Mouse (Mus musculus) bone marrow macrophage, adult 2 months (primary cell): ENCODE data around the gene Spert. TPM values are rescaled to one million over a fixed set of nuclear protein-coding genes. Genes with fewer than 3 reads are reported as not detected.

Experiments
- H3K27ac ChIP-seq: 2 replicates; pipeline ENCODE4 v1.5.1; 2012; ENCODE audit warnings: low read depth, low read length; ENCODE audit not compliant: insufficient read depth
- H3K4me1 ChIP-seq: 2 replicates; pipeline ENCODE4 v1.6.1; 2012; ENCODE audit warnings: low read length; ENCODE audit not compliant: control insufficient read depth, insufficient read depth
- H3K4me3 ChIP-seq: 2 replicates; pipeline ENCODE4 v1.5.1; 2012; ENCODE audit warnings: mild to moderate bottlenecking, low read length, moderate library complexity; ENCODE audit not compliant: insufficient read depth
- CTCF ChIP-seq: IDR thresholded peaks from 2 replicates; pipeline ENCODE4 v1.5.1; 2012; ENCODE audit warnings: low read depth, mild to moderate bottlenecking, low read length, moderate library complexity
- POLR2A ChIP-seq: IDR thresholded peaks from 2 replicates; pipeline ENCODE4 v1.6.1; 2012; ENCODE audit warnings: mild to moderate bottlenecking, low read depth, low read length, borderline replicate concordance
- polyA plus RNA-seq: library from polyadenylated mRNA; stranded (reverse); fragments of >200 nt; gene quantifications from 2 replicates; pipeline ENCODE4 v1.2.4, GENCODE M21; 2012; ENCODE audit not compliant: missing spikeins, insufficient read depth, insufficient read length

Spert gene
- polyA plus RNA-seq, result not detected in 2 replicates

GRCm38 (mm10) chr14:75592978-75593377 lies at the start of gene Spert:
TSS of gene Spert (minus strand) at chr14:75593116.
- no peak within 1 kb of the TSS for H3K27ac ChIP-seq
- no peaks in the 10 kb centered on the region for H3K4me1 ChIP-seq
- TF ChIP-seq POLR2A (no peak), CTCF (no peak)

GRCm38 (mm10) chr14:75642080-75642479 lies 49.2 kb upstream of the Spert start, which contains the start of gene Erich6b:
TSS of gene Erich6b (plus strand) at chr14:75642259.
- TF ChIP-seq CTCF (no peak), POLR2A (no peak)
- Histone ChIP-seq H3K4me3 (no peak within 1 kb of the TSS), H3K4me1 (no peaks in the 10 kb centered on the region), H3K27ac (no peak within 1 kb of the TSS)

More at GRCm38 (mm10) chr14:75592978-75593377, at the start of gene Spert:
- no peak within 1 kb of the TSS for H3K4me3 ChIP-seq

GRCm38 (mm10) chr14:75641369-75641768 lies 48.5 kb upstream of the Spert start:
- H3K4me1 ChIP-seq, result no peaks in the 10 kb centered on the region
- no peak overlapping the region for H3K4me3 ChIP-seq
- H3K27ac ChIP-seq, result no peak overlapping the region
- TF ChIP-seq POLR2A, result no peak
- no peak for TF ChIP-seq CTCF

GRCm38 (mm10) chr14:75640846-75641245 lies 47.9 kb upstream of the Spert start:
- Histone ChIP-seq H3K4me1 (no peaks in the 10 kb centered on the region), H3K27ac (no peak overlapping the region), H3K4me3 (no peak overlapping the region)
- no peak for TF ChIP-seq CTCF

GRCm38 (mm10) chr14:75637641-75638040 lies 44.7 kb upstream of the Spert start:
- H3K27ac ChIP-seq, result no peak overlapping the region
- no peak overlapping the region for H3K4me3 ChIP-seq
- H3K4me1 ChIP-seq, result no peaks in the 10 kb centered on the region
- TF ChIP-seq POLR2A, result no peak
- TF ChIP-seq CTCF, result no peak

GRCm38 (mm10) chr14:75636107-75636506 lies 43.2 kb upstream of the Spert start:
- no peak overlapping the region for H3K27ac ChIP-seq
- no peaks in the 10 kb centered on the region for H3K4me1 ChIP-seq
- TF ChIP-seq CTCF, result no peak
- TF ChIP-seq POLR2A, result no peak
- H3K4me3 ChIP-seq, result no peak overlapping the region

- no peak overlapping the region for H3K4me3 ChIP-seq
- TF ChIP-seq POLR2A (no peak), CTCF (no peak)
- H3K27ac ChIP-seq, result no peak overlapping the region
- H3K4me1 ChIP-seq, result no peaks in the 10 kb centered on the region
Observed at GRCm38 (mm10) chr14:75635350-75635749, 42.4 kb upstream of the Spert start.

GRCm38 (mm10) chr14:75628870-75629269 lies 36.0 kb upstream of the Spert start:
- Histone ChIP-seq H3K4me3 (no peak overlapping the region), H3K27ac (no peak overlapping the region), H3K4me1 (no peaks in the 10 kb centered on the region)
- no peak for TF ChIP-seq POLR2A
- no peak for TF ChIP-seq CTCF

GRCm38 (mm10) chr14:75622984-75623383 lies 30.1 kb upstream of the Spert start:
- H3K27ac ChIP-seq, result no peak overlapping the region
- no peaks in the 10 kb centered on the region for H3K4me1 ChIP-seq
- TF ChIP-seq POLR2A (no peak), CTCF (no peak)
- no peak overlapping the region for H3K4me3 ChIP-seq

GRCm38 (mm10) chr14:75616375-75616774 lies 23.5 kb upstream of the Spert start:
- TF ChIP-seq POLR2A, result no peak
- no peak for TF ChIP-seq CTCF
- Histone ChIP-seq H3K4me1 (no peaks in the 10 kb centered on the region), H3K27ac (no peak overlapping the region), H3K4me3 (no peak overlapping the region)

GRCm38 (mm10) chr14:75609176-75609575 lies 16.3 kb upstream of the Spert start:
- Histone ChIP-seq H3K27ac (no peak overlapping the region), H3K4me3 (no peak overlapping the region), H3K4me1 (no peaks in the 10 kb centered on the region)
- no peak for TF ChIP-seq CTCF
- TF ChIP-seq POLR2A, result no peak
